18 mouse cellular contexts compared by ENCODE assay signal in genomic region chr16:30181116-30181515, GRCm38 (mm10).
DNase-seq lines count a peak whose midpoint lies in the region; ATAC-seq and TF ChIP-seq lines count a peak whose summit lies in the region.
"Had no signal": no experiment of that assay in that cellular context is flagged by ENCODE, and none has a peak within 500 bp of the region (broad histone marks: within the 10 kb centered on the region; RNA-seq: fewer than 3 reads in every experiment).

No protein-coding gene starts in this region.

- TF ChIP-seq CTCF in CH12.LX (conservative IDR thresholded peaks at IDR 0.05 in 1 of 2, IDR thresholded peaks at IDR 0.05 in 1 of 2; ENCODE audit: low read depth in 2 of 2, low read length in 2 of 2): no peak

- in situ Hi-C loops in CH12.LX (cut with MboI; ENCODE audit: low pct_ligation_motif_present, low pct_unique_long_range_greater_than_20kb, low sequenced_read_pairs): no loop called here

- dilution Hi-C loops in CH12.LX (cut with MboI; ENCODE audit: extremely low pct_ligation_motif_present, extremely low pct_unique_long_range_greater_than_20kb, low sequenced_read_pairs): no loop called here

- no peak overlapping the region for H3K4me2 ChIP-seq in liver, embryonic 11.5 days
- no peak overlapping the region for H3K4me2 ChIP-seq in CH12.LX (ENCODE audit: insufficient read depth, low read depth, poor library complexity, severe bottlenecking)
- H3K4me2 ChIP-seq: embryonic facial prominence, embryonic 12.5 days; forebrain, embryonic 13.5 days; heart, embryonic 15.5 days; limb, embryonic 12.5 days; lung, embryonic 14.5 days had no signal

- no peak overlapping the region for H3K9ac ChIP-seq in liver, embryonic 11.5 days (ENCODE audit: low read depth, low read length)
- no peak overlapping the region for H3K9ac ChIP-seq in CH12.LX (ENCODE audit: insufficient read depth, low read depth)
- H3K9ac ChIP-seq: embryonic facial prominence, embryonic 12.5 days; forebrain, embryonic 13.5 days; heart, embryonic 15.5 days; limb, embryonic 12.5 days; lung, embryonic 14.5 days had no signal

- H3K36me3 ChIP-seq in liver, embryonic 11.5 days (ENCODE audit: control insufficient read depth, insufficient read depth, low read length): no peaks in the 10 kb centered on the region
- H3K36me3 ChIP-seq in CH12.LX (replicated peaks in 1 of 2; ENCODE audit: control insufficient read depth in 1 of 2, insufficient read depth in 1 of 2, low read length in 1 of 2): no peaks in the 10 kb centered on the region
- H3K36me3 ChIP-seq: embryonic facial prominence, embryonic 12.5 days; heart, embryonic 15.5 days; limb, embryonic 12.5 days had no signal

- TF ChIP-seq RAD21 in CH12.LX (IDR thresholded peaks at IDR 0.05; ENCODE audit: low read depth, low read length): no peak

- DNase-seq in liver: peak; percentile 38
- DNase-seq in liver, embryonic 11.5 days (ENCODE audit: low spot score): no peak
- DNase-seq in CH12.LX (ENCODE audit: extremely low read depth): peak; percentile 17
- peak; percentile 88 for DNase-seq in thymus, postnatal 14 days
- no peak for DNase-seq in right cerebral cortex, postnatal 25 days
- no peak for DNase-seq in adrenal gland, adult 8-10 months
- no peak for DNase-seq in kidney, adult 9 months
- DNase-seq: cerebellum, adult 2 months; kidney, postnatal 36 days; layer of hippocampus, postnatal 36 days; lung, embryonic 14.5 days had no signal

- H3K27ac ChIP-seq in liver, embryonic 11.5 days (ENCODE audit: low read depth, low read length): no peak overlapping the region
- no peak overlapping the region for H3K27ac ChIP-seq in CH12.LX (ENCODE audit: insufficient read depth, low read depth)
- H3K27ac ChIP-seq: embryonic facial prominence, embryonic 12.5 days; forebrain, embryonic 13.5 days; heart, embryonic 15.5 days; hindbrain, postnatal 0 days; limb, embryonic 12.5 days; stomach, postnatal 0 days had no signal

- H3K79me2 ChIP-seq in CH12.LX (replicated peaks; ENCODE audit: control insufficient read depth, extremely low read depth, insufficient read depth, poor library complexity, severe bottlenecking): no peaks in the 10 kb centered on the region

- no peak for ATAC-seq in liver, embryonic 11.5 days (replicated peaks; ENCODE audit: low FRiP score)
- peak; percentile 29 for ATAC-seq in inflammation-experienced regulatory T-cells, adult 6 months
- ATAC-seq: forebrain, embryonic 13.5 days; hindbrain, postnatal 0 days had no signal

- H3K4me1 ChIP-seq in liver, embryonic 11.5 days (replicated peaks; ENCODE audit: control insufficient read depth, insufficient read depth, low read length): peaks cover 29% of the 10 kb centered on the region
- H3K4me1 ChIP-seq in CH12.LX (ENCODE audit: control insufficient read depth in 1 of 2, insufficient read depth in 2 of 2): peaks cover 5 to 10% of the 10 kb centered on the region in 2 experiments; a peak in 3 of 4 replicates

- no peaks in the 10 kb centered on the region for H3K9me3 ChIP-seq in liver, embryonic 11.5 days (ENCODE audit: control insufficient read depth, low read length)
- no peaks in the 10 kb centered on the region for H3K9me3 ChIP-seq in CH12.LX (replicated peaks; ENCODE audit: low read length)
- H3K9me3 ChIP-seq: embryonic facial prominence, embryonic 12.5 days; forebrain, embryonic 13.5 days; heart, embryonic 15.5 days; limb, embryonic 12.5 days had no signal

- H3K4me3 ChIP-seq in liver, embryonic 11.5 days (ENCODE audit: low read depth, low read length): no peak overlapping the region
- no peak overlapping the region for H3K4me3 ChIP-seq in CH12.LX (replicated peaks in 1 of 3; ENCODE audit: low read depth in 2 of 3, low read length in 2 of 3, poor library complexity in 1 of 3)
- H3K4me3 ChIP-seq: embryonic facial prominence, embryonic 12.5 days; forebrain, embryonic 13.5 days; heart, embryonic 15.5 days; limb, embryonic 12.5 days had no signal

- WGBS in liver, embryonic 11.5 days: 51% methylated on average over 8 of the region's 8 CpGs

- TF ChIP-seq EP300 in CH12.LX (IDR thresholded peaks at IDR 0.05; ENCODE audit: low read length): no peak

- H3K27me3 ChIP-seq in liver, embryonic 11.5 days (replicated peaks; ENCODE audit: control insufficient read depth, insufficient read depth, low read length): peaks cover 4% of the 10 kb centered on the region; the same call in 1 of the 2 replicates
- peaks cover 9% of the 10 kb centered on the region for H3K27me3 ChIP-seq in CH12.LX (replicated peaks)
- H3K27me3 ChIP-seq: heart, embryonic 15.5 days had no signal

- no peak for TF ChIP-seq POLR2A in CH12.LX (IDR thresholded peaks at IDR 0.05; ENCODE audit: low read depth, low read length)

TF ChIP-seq in CH12.LX, 34 proteins besides CTCF, POLR2A, EP300 and RAD21:
- TF ChIP-seq NRF1 (IDR thresholded peaks at IDR 0.05; ENCODE audit: low read depth, low read length): no peak
- no peak for TF ChIP-seq RCOR1 (conservative IDR thresholded peaks at IDR 0.05; ENCODE audit: low read depth, low read length)
- no peak for TF ChIP-seq PAX5 (IDR thresholded peaks at IDR 0.05; ENCODE audit: low read length)
- TF ChIP-seq MXI1 (IDR thresholded peaks at IDR 0.05; ENCODE audit: low read depth, low read length): no peak
- no peak for TF ChIP-seq JUN (IDR thresholded peaks at IDR 0.05; ENCODE audit: insufficient read depth, low read depth, low read length)
- TF ChIP-seq ZKSCAN1 (IDR thresholded peaks at IDR 0.05; ENCODE audit: borderline replicate concordance, low read depth, low read length): no peak
- TF ChIP-seq MAX (IDR thresholded peaks at IDR 0.05; ENCODE audit: low read length): no peak
- TF ChIP-seq CHD1 (IDR thresholded peaks at IDR 0.05; ENCODE audit: low read depth, low read length): no peak
- no peak for TF ChIP-seq IRF4 (IDR thresholded peaks at IDR 0.05; ENCODE audit: low read depth, low read length)

Comparison
In these comparisons a context has a peak if more than half of its experiments do, and no peak if none do; other contexts are left out.
1. DNase-seq: peak in liver (single experiment), CH12.LX (single experiment) and thymus, postnatal 14 days (single experiment); none in liver, embryonic 11.5 days (single experiment), right cerebral cortex, postnatal 25 days (single experiment), adrenal gland, adult 8-10 months (single experiment) and kidney, adult 9 months (single experiment).